In genomic region chr2:85167624-85168023, GRCm38 (mm10) we compare ENCODE assay signal across 22 mouse cellular contexts. TPM values are rescaled to one million over a fixed set of nuclear protein-coding genes. Genes with fewer than 3 reads are reported as not detected.
DNase-seq lines count a peak whose midpoint lies in the region; ATAC-seq and TF ChIP-seq lines count a peak whose summit lies in the region.
"Had no signal": no experiment of that assay in that cellular context is flagged by ENCODE, and none has a peak within 500 bp of the region (broad histone marks: within the 10 kb centered on the region; RNA-seq: fewer than 3 reads in every experiment).

No protein-coding gene starts in this region.

- intact Hi-C loops in heart, postnatal 10 days (cut with DNase I), result no loop called here

- DNase-seq in embryonic facial prominence, embryonic 10.5 days (ENCODE audit: low spot score), result no peak
- peak; percentile 20 to 35 for DNase-seq in heart, postnatal 10 days
- DNase-seq in kidney, postnatal 14 days, result peak; percentile 54
- DNase-seq in kidney, adult 8-10 months, result no peak
- peak; percentile 21 for DNase-seq in brain, embryonic 14.5 days (ENCODE audit: low read depth)
- DNase-seq in ovary, postnatal 14 days (ENCODE audit: low spot score), result no peak
- DNase-seq: adrenal gland, postnatal 10 days; cerebellum, adult 11-12 months; cerebellum, postnatal 14 days; embryo, embryonic 11 days; layer of hippocampus, adult 9-11 months; right cerebral cortex, postnatal 4 days had no signal

- no peaks in the 10 kb centered on the region for H3K9me3 ChIP-seq in embryonic facial prominence, embryonic 13.5 days
- no peaks in the 10 kb centered on the region for H3K9me3 ChIP-seq in embryonic facial prominence, embryonic 10.5 days
- H3K9me3 ChIP-seq in heart, embryonic 12.5 days (replicated peaks), result no peaks in the 10 kb centered on the region
- H3K9me3 ChIP-seq: forebrain, embryonic 12.5 days; hindbrain, embryonic 12.5 days; limb, embryonic 12.5 days; liver, embryonic 12.5 days; midbrain, embryonic 12.5 days had no signal

- H3K27ac ChIP-seq in embryonic facial prominence, embryonic 13.5 days, result peak overlapping the region; percentile 17; the same call in 1 of the 2 replicates
- no peak overlapping the region for H3K27ac ChIP-seq in embryonic facial prominence, embryonic 10.5 days (replicated peaks)
- H3K27ac ChIP-seq in heart, embryonic 12.5 days (ENCODE audit: poor library complexity, severe bottlenecking), result no peak overlapping the region
- H3K27ac ChIP-seq: forebrain, embryonic 12.5 days; hindbrain, embryonic 12.5 days; limb, embryonic 12.5 days; liver, embryonic 12.5 days; midbrain, embryonic 12.5 days had no signal

- no peak overlapping the region for H3K4me2 ChIP-seq in embryonic facial prominence, embryonic 13.5 days
- no peak overlapping the region for H3K4me2 ChIP-seq in heart, embryonic 12.5 days
- H3K4me2 ChIP-seq: forebrain, embryonic 12.5 days; hindbrain, embryonic 12.5 days; limb, embryonic 12.5 days; liver, embryonic 12.5 days; midbrain, embryonic 12.5 days had no signal

- no peaks in the 10 kb centered on the region for H3K36me3 ChIP-seq in embryonic facial prominence, embryonic 13.5 days
- no peaks in the 10 kb centered on the region for H3K36me3 ChIP-seq in embryonic facial prominence, embryonic 10.5 days (replicated peaks)
- no peaks in the 10 kb centered on the region for H3K36me3 ChIP-seq in heart, embryonic 12.5 days
- H3K36me3 ChIP-seq: forebrain, embryonic 12.5 days; hindbrain, embryonic 12.5 days; limb, embryonic 12.5 days; liver, embryonic 12.5 days; midbrain, embryonic 12.5 days had no signal

- WGBS in embryonic facial prominence, embryonic 13.5 days, result 81% methylated on average over 1 of the region's 1 CpGs
- WGBS in embryonic facial prominence, embryonic 10.5 days, result 74% methylated on average over 1 of the region's 1 CpGs
- WGBS in heart, embryonic 12.5 days, result 54% methylated on average over 1 of the region's 1 CpGs

- no peak for TF ChIP-seq POLR2A in brain, embryonic 14.5 days (IDR thresholded peaks at IDR 0.05; ENCODE audit: borderline replicate concordance, extremely low read depth, insufficient read depth, insufficient read length, poor library complexity, severe bottlenecking)

- ATAC-seq in embryonic facial prominence, embryonic 13.5 days (ENCODE audit: insufficient number of reproducible peaks, insufficient read depth, low FRiP score, low TSS enrichment, low read depth), result no peak
- no peak for ATAC-seq in heart, embryonic 12.5 days (ENCODE audit: insufficient number of reproducible peaks, low FRiP score)
- ATAC-seq: CD4-positive, CD25-positive, alpha-beta regulatory T cell, adult 4 months; liver, embryonic 12.5 days; Patski had no signal

- no peak for TF ChIP-seq CTCF in brain, embryonic 14.5 days (IDR thresholded peaks at IDR 0.05; ENCODE audit: borderline replicate concordance, extremely low read depth, insufficient read depth, insufficient read length)

- H3K4me3 ChIP-seq in embryonic facial prominence, embryonic 13.5 days, result no peak overlapping the region
- H3K4me3 ChIP-seq in embryonic facial prominence, embryonic 10.5 days, result no peak overlapping the region
- no peak overlapping the region for H3K4me3 ChIP-seq in heart, embryonic 12.5 days
- H3K4me3 ChIP-seq: forebrain, embryonic 12.5 days; hindbrain, embryonic 12.5 days; limb, embryonic 12.5 days; liver, embryonic 12.5 days; midbrain, embryonic 12.5 days had no signal

- no peaks in the 10 kb centered on the region; the same call in 1 of the 2 replicates for H3K4me1 ChIP-seq in embryonic facial prominence, embryonic 13.5 days
- H3K4me1 ChIP-seq in embryonic facial prominence, embryonic 10.5 days, result peaks cover 15% of the 10 kb centered on the region
- H3K4me1 ChIP-seq in heart, embryonic 12.5 days (replicated peaks), result peaks cover 3% of the 10 kb centered on the region; the same call in 1 of the 2 replicates
- H3K4me1 ChIP-seq: hindbrain, embryonic 12.5 days; limb, embryonic 12.5 days; liver, embryonic 12.5 days; midbrain, embryonic 12.5 days had no signal

- peaks cover 6% of the 10 kb centered on the region; the same call in 1 of the 2 replicates for H3K27me3 ChIP-seq in embryonic facial prominence, embryonic 13.5 days
- H3K27me3 ChIP-seq in embryonic facial prominence, embryonic 10.5 days (replicated peaks; ENCODE audit: low read depth, poor library complexity, severe bottlenecking), result no peaks in the 10 kb centered on the region
- H3K27me3 ChIP-seq in heart, embryonic 12.5 days (replicated peaks), result no peaks in the 10 kb centered on the region
- H3K27me3 ChIP-seq: forebrain, embryonic 12.5 days; hindbrain, embryonic 12.5 days; limb, embryonic 12.5 days; liver, embryonic 12.5 days; midbrain, embryonic 12.5 days; Patski had no signal

- no peak overlapping the region for H3K9ac ChIP-seq in embryonic facial prominence, embryonic 13.5 days
- H3K9ac ChIP-seq in heart, embryonic 12.5 days, result no peak overlapping the region
- H3K9ac ChIP-seq: forebrain, embryonic 12.5 days; hindbrain, embryonic 12.5 days; limb, embryonic 12.5 days; liver, embryonic 12.5 days; midbrain, embryonic 12.5 days had no signal

RNA-seq across cellular contexts. Expression of gene Lrrc55, which starts 29.4 kb away (rescaled TPM):
- 0.59 and 0.61 TPM in 2 replicates for polyA plus RNA-seq in embryonic facial prominence, embryonic 13.5 days (2015; fragmentation: Nextera tagmentation; extraction: Ambion mirVana)
- 0.32 and 0.60 TPM in 2 replicates for polyA plus RNA-seq in embryonic facial prominence, embryonic 10.5 days (2016; fragmentation: Nextera tagmentation; extraction: Ambion mirVana)
- total RNA-seq in heart, postnatal 10 days (2021), result 1 to 10 TPM; 3.5 to 6.3 TPM
- polyA plus RNA-seq in heart, embryonic 12.5 days (2016; fragmentation: Nextera tagmentation; extraction: Ambion mirVana), result 0.18 and 0.22 TPM in 2 replicates
- polyA plus RNA-seq in brain, embryonic 14.5 days (2012; rRNA removed), result 16.6 and 20.2 TPM in 2 replicates
- total RNA-seq: monocyte, adult 5-6 weeks had no signal
- polyA plus RNA-seq: CD4-positive, CD25-positive, alpha-beta regulatory T cell, adult 4 months had no signal

RNA-seq across cellular contexts. Expression of gene Aplnr, which starts 31.6 kb away (rescaled TPM):
- polyA plus RNA-seq in embryonic facial prominence, embryonic 13.5 days (2015; fragmentation: Nextera tagmentation; extraction: Ambion mirVana), result 47.2 and 50.1 TPM in 2 replicates
- polyA plus RNA-seq in embryonic facial prominence, embryonic 10.5 days (2016; fragmentation: Nextera tagmentation; extraction: Ambion mirVana), result 40.2 and 42.2 TPM in 2 replicates
- 100 to 1,000 TPM; 149 to 219 TPM for total RNA-seq in heart, postnatal 10 days (2021)
- 8.5 and 8.6 TPM in 2 replicates for polyA plus RNA-seq in heart, embryonic 12.5 days (2016; fragmentation: Nextera tagmentation; extraction: Ambion mirVana)
- polyA plus RNA-seq in brain, embryonic 14.5 days (2012; rRNA removed), result 17.7 and 24.8 TPM in 2 replicates
- total RNA-seq: monocyte, adult 5-6 weeks had no signal
- polyA plus RNA-seq: CD4-positive, CD25-positive, alpha-beta regulatory T cell, adult 4 months had no signal

Comparison
In these comparisons a context has a peak if more than half of its experiments do, and no peak if none do; other contexts are left out.
1. DNase-seq: peak in heart, postnatal 10 days (2 of 2), kidney, postnatal 14 days (single experiment) and brain, embryonic 14.5 days (single experiment); none in embryonic facial prominence, embryonic 10.5 days (single experiment), kidney, adult 8-10 months (0 of 2) and ovary, postnatal 14 days (single experiment).
2. RNA of gene Lrrc55, which starts 29.4 kb away (polyA plus RNA-seq): 16.6 to 20.2 TPM in brain, embryonic 14.5 days; 0.59 to 0.61 TPM in embryonic facial prominence, embryonic 13.5 days, 0.32 to 0.60 TPM in embryonic facial prominence, embryonic 10.5 days and 0.18 to 0.22 TPM in heart, embryonic 12.5 days; every median in the first group is over 10 times any median in the second.